Mouse (Mus musculus) hindbrain, embryonic 16.5 days (tissue): ENCODE data around the gene Zmynd8. TPM values are rescaled to one million over a fixed set of nuclear protein-coding genes. Genes with fewer than 3 reads are reported as not detected.

ENCODE experiments used
- microRNA-seq: library from miRNA; unstranded; fragments of <30 nt; microRNA quantifications from one replicate; pipeline ENCODE4, GENCODE M21; 2017
- polyA plus RNA-seq: library from polyadenylated mRNA; unstranded; fragments of >200 nt; fragmentation: Nextera tagmentation; extraction: Ambion mirVana; gene quantifications from 2 replicates; pipeline ENCODE4 v1.2.1, GENCODE M21; 2015

Gene Zmynd8
- polyA plus RNA-seq, 1 experiment from 2014 or later, result 66.4 TPM

Small RNA genes lying within 50 kb of the gene (microRNA-seq; reads per million reads assigned to microRNA genes)
- not detected for gene Gm22692

Other genes starting within 250 kb of the Zmynd8 start
- gene Ncoa3, start 93.6 kb upstream of the Zmynd8 start, polyA plus RNA-seq, result 11.6 and 14.5 TPM in 2 replicates